Mouse (Mus musculus): ENCODE results near the gene Gm11077. TPM values are rescaled to one million over a fixed set of nuclear protein-coding genes. Genes with fewer than 3 reads are reported as not detected.

The Gm11077 gene
- polyA plus RNA-seq, 1 experiment from 2014 or later, result not detected

- Histone ChIP-seq H3K4me1 (no peaks in the 10 kb centered on the region), H3K4me2 (no peak overlapping the region), H3K4me3 (replicated peaks) (no peak overlapping the region), H3K27me3 (replicated peaks) (no peaks in the 10 kb centered on the region), H3K27ac (replicated peaks) (no peak overlapping the region), H3K9me3 (replicated peaks) (no peaks in the 10 kb centered on the region), H3K9ac (replicated peaks) (no peak overlapping the region), H3K36me3 (no peaks in the 10 kb centered on the region)
- no peak for ATAC-seq (ENCODE audit: low FRiP score)
- 82% methylated on average over 10 of the region's 10 CpGs for WGBS
Measured at GRCm38 (mm10) chr6:140708059-140708458, 21.0 kb upstream of the Gm11077 start.

GRCm38 (mm10) chr6:140709415-140710107 lies 19.5 kb upstream of the Gm11077 start:
- Histone ChIP-seq H3K4me1 (no peaks in the 10 kb centered on the region), H3K4me3 (replicated peaks) (no peak overlapping the region), H3K4me2 (no peak overlapping the region), H3K9me3 (replicated peaks) (no peaks in the 10 kb centered on the region), H3K36me3 (no peaks in the 10 kb centered on the region), H3K27ac (replicated peaks) (no peak overlapping the region), H3K9ac (replicated peaks) (no peak overlapping the region), H3K27me3 (replicated peaks) (peaks cover 4% of the 10 kb centered on the region)
- 77% methylated on average over 6 of the region's 6 CpGs for WGBS
- no peak for ATAC-seq (ENCODE audit: low FRiP score)

DNA sequence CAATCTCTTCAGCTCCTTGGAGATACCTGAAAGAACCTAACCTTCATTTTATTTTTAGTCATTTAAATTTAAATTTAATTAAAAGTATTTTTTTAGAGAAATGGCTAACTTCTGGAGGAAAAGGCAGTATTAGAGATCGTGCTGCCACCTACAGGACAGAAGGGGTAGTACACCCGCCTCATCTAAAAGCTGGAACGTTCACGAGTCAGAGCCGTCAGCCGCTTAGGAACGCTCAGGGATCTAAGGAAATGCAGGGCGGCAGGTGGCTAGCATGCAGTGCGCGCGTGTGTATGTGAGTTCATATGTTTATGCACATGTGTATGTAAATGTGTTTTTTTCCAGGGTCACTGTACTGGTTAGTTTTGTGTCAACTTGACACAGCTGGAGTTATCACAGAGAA lies 16.3 kb upstream of the Gm11077 start:
- peak overlapping the region; percentile 19; the same call in 1 of the 2 replicates for H3K4me2 ChIP-seq
- H3K36me3 ChIP-seq, result no peaks in the 10 kb centered on the region
- H3K4me3 ChIP-seq (replicated peaks), result no peak overlapping the region
- 8% methylated on average over 11 of the region's 11 CpGs for WGBS
- peak; percentile 46; the same call in 1 of the 2 replicates for ATAC-seq (ENCODE audit: low FRiP score)
- peaks cover 3% of the 10 kb centered on the region; the same call in 1 of the 2 replicates for H3K4me1 ChIP-seq
- H3K9me3 ChIP-seq (replicated peaks), result no peaks in the 10 kb centered on the region
- peaks cover 4% of the 10 kb centered on the region for H3K27me3 ChIP-seq (replicated peaks)
- H3K9ac ChIP-seq (replicated peaks), result no peak overlapping the region
- no peak overlapping the region for H3K27ac ChIP-seq (replicated peaks)

DNA sequence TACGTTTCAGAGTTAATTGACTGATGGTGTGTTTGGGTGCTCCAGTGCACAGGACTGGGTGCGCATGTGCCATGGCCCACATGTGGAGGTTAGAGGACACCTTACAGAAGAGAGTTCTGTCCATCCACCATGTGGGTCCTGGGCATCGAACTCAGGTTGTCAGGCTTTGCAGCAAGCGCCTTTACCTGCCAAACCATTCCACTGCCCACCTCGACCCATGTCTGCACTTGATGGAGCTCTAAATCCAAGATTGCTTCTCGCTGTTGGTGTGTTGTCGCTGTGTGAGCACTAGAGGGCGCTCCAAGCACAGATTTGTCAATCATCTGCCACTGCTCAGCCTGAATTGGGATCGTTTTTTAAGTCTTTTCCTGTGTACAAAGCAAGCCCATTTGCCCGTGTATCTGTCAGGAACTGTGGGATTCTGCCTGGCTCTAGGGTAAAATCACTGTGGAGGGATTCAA lies 14.1 kb upstream of the Gm11077 start:
- Histone ChIP-seq H3K27me3 (replicated peaks) (peaks cover 4% of the 10 kb centered on the region), H3K4me1 (peaks cover 3% of the 10 kb centered on the region; the same call in 1 of the 2 replicates), H3K36me3 (no peaks in the 10 kb centered on the region), H3K4me3 (replicated peaks) (no peak overlapping the region), H3K27ac (replicated peaks) (no peak overlapping the region), H3K4me2 (peak overlapping the region; percentile 17; the same call in 1 of the 2 replicates), H3K9ac (replicated peaks) (no peak overlapping the region), H3K9me3 (replicated peaks) (no peaks in the 10 kb centered on the region)
- WGBS, result 24% methylated on average over 10 of the region's 10 CpGs
- peak; percentile 56 for ATAC-seq (ENCODE audit: low FRiP score)

DNA sequence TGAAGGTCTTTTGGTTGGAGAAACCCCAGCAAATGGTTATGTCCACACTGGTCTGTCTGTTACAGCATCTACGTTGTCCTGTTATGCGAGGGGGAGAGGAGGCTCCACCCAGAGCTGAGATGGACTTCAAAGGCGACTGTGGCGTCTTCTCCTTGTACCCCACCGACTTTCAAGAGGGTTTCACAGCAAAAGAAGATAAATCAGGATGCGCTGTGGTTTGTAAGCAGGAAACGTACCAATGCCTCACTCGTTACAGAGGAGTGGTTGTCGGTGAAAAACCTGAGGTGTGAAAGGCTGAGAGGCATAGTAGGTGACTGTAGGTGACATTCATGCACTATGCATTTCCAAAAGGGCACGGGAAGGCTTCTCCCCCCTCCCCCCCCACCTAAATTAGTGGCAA lies 7.0 kb upstream of the Gm11077 start:
- Histone ChIP-seq H3K36me3 (no peaks in the 10 kb centered on the region), H3K9me3 (replicated peaks) (no peaks in the 10 kb centered on the region), H3K27ac (replicated peaks) (no peak overlapping the region), H3K27me3 (replicated peaks) (no peaks in the 10 kb centered on the region), H3K4me3 (replicated peaks) (no peak overlapping the region), H3K4me2 (no peak overlapping the region), H3K9ac (replicated peaks) (no peak overlapping the region), H3K4me1 (no peaks in the 10 kb centered on the region)
- ATAC-seq (ENCODE audit: low FRiP score), result no peak
- 83% methylated on average over 10 of the region's 10 CpGs for WGBS

DNA sequence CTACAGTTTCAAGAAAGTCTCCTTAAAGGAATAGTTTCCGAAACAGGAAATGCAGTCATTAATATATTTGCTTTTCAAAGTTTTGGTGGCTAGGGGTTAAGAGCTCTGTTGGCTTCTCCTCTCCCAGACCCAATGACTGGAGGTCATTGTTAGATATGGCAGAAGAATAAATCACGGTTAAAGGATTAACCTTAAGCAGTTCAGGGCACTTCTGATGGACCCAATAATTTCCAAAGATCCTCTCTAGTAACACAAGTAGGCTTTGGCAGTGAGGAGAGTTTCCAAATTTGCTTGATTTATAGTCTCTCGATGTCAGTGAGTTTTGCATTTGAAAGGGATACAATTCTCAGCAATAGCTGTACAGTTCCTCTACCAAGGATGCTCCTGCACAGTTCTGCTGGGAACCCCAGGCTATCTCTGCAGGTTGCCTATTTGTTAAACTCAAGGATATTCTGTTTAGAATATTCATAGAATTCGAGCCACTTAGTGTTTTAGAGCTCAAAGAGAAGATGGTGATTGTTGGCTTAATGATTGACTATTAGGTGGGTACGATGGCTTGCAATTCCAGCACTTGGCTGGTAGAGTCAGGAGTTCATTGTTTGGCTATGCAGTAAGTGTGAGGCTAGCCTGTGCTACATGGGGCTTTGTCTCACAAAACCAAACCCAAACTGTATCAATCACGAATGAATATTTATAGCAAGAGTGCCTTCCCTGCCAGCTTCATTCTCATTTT lies 1.8 kb downstream of the Gm11077 start:
- Histone ChIP-seq H3K9me3 (replicated peaks) (no peaks in the 10 kb centered on the region), H3K27ac (replicated peaks) (no peak overlapping the region)

DNA sequence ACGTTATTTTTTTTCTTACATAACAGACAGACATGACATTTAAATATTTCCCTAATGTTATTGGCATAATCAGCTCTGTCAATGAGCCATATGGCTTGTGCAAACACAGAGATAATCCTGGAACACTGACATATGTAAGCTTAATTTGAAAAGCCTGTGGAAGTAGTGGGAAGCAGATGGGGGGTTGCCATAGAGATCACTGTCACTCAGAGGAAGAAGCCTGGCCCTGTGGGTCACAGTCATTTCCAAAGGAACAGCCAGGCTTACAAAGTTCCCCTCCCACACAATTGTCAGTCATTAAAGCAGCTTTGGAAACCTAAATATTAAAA lies 2.3 kb downstream of the Gm11077 start:
- no peak overlapping the region for H3K4me3 ChIP-seq (replicated peaks)
- no peaks in the 10 kb centered on the region for H3K9me3 ChIP-seq (replicated peaks)
- WGBS, result 57% methylated on average over 1 of the region's 1 CpGs
- peaks cover 8% of the 10 kb centered on the region for H3K4me1 ChIP-seq
- H3K27me3 ChIP-seq (replicated peaks), result no peaks in the 10 kb centered on the region
- H3K36me3 ChIP-seq, result no peaks in the 10 kb centered on the region
- 0 out of 2 replicates have a peak, but pooled peaks have one; percentile 41 for ATAC-seq (ENCODE audit: low FRiP score)
- H3K27ac ChIP-seq (replicated peaks), result no peak overlapping the region
- no peak overlapping the region for H3K4me2 ChIP-seq
- H3K9ac ChIP-seq (replicated peaks), result no peak overlapping the region

More for the DNA sequence above, 1.8 kb downstream of the Gm11077 start:
- ATAC-seq (ENCODE audit: low FRiP score), result no peak
- H3K4me2 ChIP-seq, result no peak overlapping the region
- H3K4me1 ChIP-seq, result peaks cover 8% of the 10 kb centered on the region
- no peak overlapping the region for H3K4me3 ChIP-seq (replicated peaks)
- no peaks in the 10 kb centered on the region for H3K27me3 ChIP-seq (replicated peaks)
- no peaks in the 10 kb centered on the region for H3K36me3 ChIP-seq
- 63% methylated on average over 6 of the region's 6 CpGs for WGBS
- no peak overlapping the region for H3K9ac ChIP-seq (replicated peaks)

- 41% methylated on average over 10 of the region's 10 CpGs for WGBS
- Histone ChIP-seq H3K9ac (replicated peaks) (peak overlapping the region; percentile 36; the same call in 1 of the 2 replicates), H3K4me2 (peak overlapping the region; percentile 58), H3K27me3 (replicated peaks) (no peaks in the 10 kb centered on the region), H3K36me3 (no peaks in the 10 kb centered on the region), H3K4me1 (peaks cover 8% of the 10 kb centered on the region), H3K4me3 (replicated peaks) (peak overlapping the region; percentile 33), H3K9me3 (replicated peaks) (no peaks in the 10 kb centered on the region), H3K27ac (replicated peaks) (no peak overlapping the region)
- ATAC-seq (ENCODE audit: low FRiP score), result 0 out of 2 replicates have a peak, but pooled peaks have one; percentile 9
Measured at GRCm38 (mm10) chr6:140732971-140733640, 4.0 kb downstream of the Gm11077 start.

DNA sequence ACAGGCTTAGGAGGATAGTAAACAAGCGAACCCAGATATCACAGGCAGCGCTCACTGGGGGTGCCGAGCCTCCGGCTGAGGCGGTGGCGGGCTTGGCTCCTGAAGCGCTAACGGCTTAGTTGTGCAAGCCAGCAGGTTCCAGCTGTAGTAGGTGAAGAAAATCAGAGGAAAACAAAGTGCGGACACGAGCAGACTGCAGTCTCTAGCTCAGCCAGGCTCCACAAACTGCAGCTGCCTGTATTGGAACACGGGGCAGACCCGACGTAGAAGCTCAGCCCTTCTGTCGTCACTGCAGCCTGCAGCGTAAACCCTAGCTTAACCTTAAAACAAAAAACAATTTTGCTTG lies 4.5 kb downstream of the Gm11077 start:
- H3K27me3 ChIP-seq (replicated peaks), result no peaks in the 10 kb centered on the region
- peak overlapping the region; percentile 58 for H3K4me2 ChIP-seq
- H3K9ac ChIP-seq (replicated peaks), result peak overlapping the region; percentile 36; the same call in 1 of the 2 replicates
- H3K27ac ChIP-seq (replicated peaks), result no peak overlapping the region
- H3K36me3 ChIP-seq, result no peaks in the 10 kb centered on the region
- 14% methylated on average over 15 of the region's 15 CpGs for WGBS
- H3K9me3 ChIP-seq (replicated peaks), result no peaks in the 10 kb centered on the region
- peaks cover 8% of the 10 kb centered on the region for H3K4me1 ChIP-seq
- peak overlapping the region; percentile 33 for H3K4me3 ChIP-seq (replicated peaks)
- ATAC-seq (ENCODE audit: low FRiP score), result peak; percentile 62; the same call in 1 of the 2 replicates

DNA sequence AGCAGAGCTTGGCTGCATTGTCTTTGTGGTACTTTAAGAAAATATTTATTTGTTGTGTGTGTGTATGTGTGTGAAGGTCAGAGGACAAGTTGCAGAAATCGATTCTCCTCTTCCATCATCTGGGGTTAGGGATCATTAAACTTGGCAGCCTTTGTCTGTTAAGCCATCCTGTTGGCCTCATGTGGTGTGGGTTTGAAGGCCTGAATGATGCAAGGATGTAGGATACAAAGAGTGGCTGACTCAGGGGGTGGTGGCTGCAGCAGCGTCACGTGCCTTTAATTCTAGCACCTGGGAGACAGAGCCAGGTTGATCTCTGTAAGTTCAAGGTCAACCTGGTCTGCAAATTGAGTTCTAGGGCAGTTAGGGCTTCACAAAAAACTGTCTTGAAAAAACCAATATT lies 16.5 kb downstream of the Gm11077 start:
- Histone ChIP-seq H3K4me2 (no peak overlapping the region), H3K9ac (replicated peaks) (no peak overlapping the region), H3K27ac (replicated peaks) (no peak overlapping the region), H3K4me1 (no peaks in the 10 kb centered on the region), H3K36me3 (no peaks in the 10 kb centered on the region), H3K4me3 (replicated peaks) (no peak overlapping the region), H3K27me3 (replicated peaks) (no peaks in the 10 kb centered on the region), H3K9me3 (replicated peaks) (no peaks in the 10 kb centered on the region)
- 45% methylated on average over 3 of the region's 3 CpGs for WGBS
- no peak for ATAC-seq (ENCODE audit: low FRiP score)

GRCm38 (mm10) chr6:140747591-140747990 lies 18.5 kb downstream of the Gm11077 start:
- no peak overlapping the region for H3K4me2 ChIP-seq
- WGBS, result 61% methylated on average over 2 of the region's 2 CpGs
- H3K9ac ChIP-seq (replicated peaks), result no peak overlapping the region
- no peak overlapping the region for H3K27ac ChIP-seq (replicated peaks)
- no peak for ATAC-seq (ENCODE audit: low FRiP score)
- no peaks in the 10 kb centered on the region for H3K9me3 ChIP-seq (replicated peaks)
- H3K4me3 ChIP-seq (replicated peaks), result no peak overlapping the region
- no peaks in the 10 kb centered on the region for H3K36me3 ChIP-seq
- no peaks in the 10 kb centered on the region for H3K27me3 ChIP-seq (replicated peaks)
- H3K4me1 ChIP-seq, result no peaks in the 10 kb centered on the region
